Comparison of ENCODE assay signal across 11 mouse cellular contexts in genomic region chr12:73764649-73765525, GRCm38 (mm10).
DNase-seq lines count a peak whose midpoint lies in the region; ATAC-seq and TF ChIP-seq lines count a peak whose summit lies in the region.
"Had no signal": no experiment of that assay in that cellular context is flagged by ENCODE, and none has a peak within 500 bp of the region (broad histone marks: within the 10 kb centered on the region; RNA-seq: fewer than 3 reads in every experiment).

No protein-coding gene starts in this region.

- no peaks in the 10 kb centered on the region; the same call in 1 of the 2 replicates for H3K36me3 ChIP-seq in intestine, postnatal 0 days (ENCODE audit: control insufficient read depth, insufficient read depth)
- H3K36me3 ChIP-seq in intestine, embryonic 16.5 days (ENCODE audit: control insufficient read depth, insufficient read depth, low read length), result no peaks in the 10 kb centered on the region
- H3K36me3 ChIP-seq in embryonic facial prominence, embryonic 14.5 days (ENCODE audit: control insufficient read depth, insufficient read depth, low read length), result no peaks in the 10 kb centered on the region
- H3K36me3 ChIP-seq: hindbrain, embryonic 15.5 days had no signal

- 50% methylated on average over 15 of the region's 15 CpGs for WGBS in intestine, postnatal 0 days
- 52% methylated on average over 15 of the region's 15 CpGs for WGBS in intestine, embryonic 16.5 days
- WGBS in embryonic facial prominence, embryonic 14.5 days, result 54% methylated on average over 15 of the region's 15 CpGs

- no peaks in the 10 kb centered on the region for H3K4me1 ChIP-seq in intestine, postnatal 0 days (replicated peaks; ENCODE audit: control insufficient read depth, insufficient read depth, low read length)
- H3K4me1 ChIP-seq in intestine, embryonic 16.5 days (ENCODE audit: control insufficient read depth, insufficient read depth, low read length), result peaks cover 6% of the 10 kb centered on the region
- H3K4me1 ChIP-seq in embryonic facial prominence, embryonic 14.5 days (ENCODE audit: control insufficient read depth, insufficient read depth, low read length), result peaks cover 8% of the 10 kb centered on the region; the same call in 1 of the 2 replicates

- ATAC-seq in intestine, postnatal 0 days, result peak; percentile 43; the same call in 1 of the 2 replicates
- no peak for ATAC-seq in intestine, embryonic 16.5 days
- peak; percentile 16 for ATAC-seq in CD4-positive, CD25-positive, alpha-beta regulatory T cell, adult 4 months
- ATAC-seq in embryonic facial prominence, embryonic 14.5 days (ENCODE audit: low read depth), result peak; percentile 88

- no peak for TF ChIP-seq CTCF in intestine, postnatal 0 days (IDR thresholded peaks at IDR 0.05; ENCODE audit: low read depth)

- DNase-seq in embryonic facial prominence, embryonic 14.5 days (ENCODE audit: low spot score), result peak; percentile 79
- peak; percentile 26 for DNase-seq in kidney, postnatal 14 days
- DNase-seq in ovary, postnatal 36 days (ENCODE audit: low spot score), result no peak
- no peak for DNase-seq in layer of hippocampus, postnatal 10 days (ENCODE audit: low spot score in 2 of 2)
- DNase-seq in thymus, adult 18-20 months, result no peak
- DNase-seq: cerebellum, adult 11 months; midbrain, embryonic 14.5 days had no signal

- H3K9me3 ChIP-seq in intestine, postnatal 0 days (ENCODE audit: control insufficient read depth), result no peaks in the 10 kb centered on the region
- H3K9me3 ChIP-seq in intestine, embryonic 16.5 days (ENCODE audit: control insufficient read depth, low read length), result no peaks in the 10 kb centered on the region
- no peaks in the 10 kb centered on the region for H3K9me3 ChIP-seq in embryonic facial prominence, embryonic 14.5 days (ENCODE audit: control insufficient read depth, low read length)
- H3K9me3 ChIP-seq: hindbrain, embryonic 15.5 days had no signal

- no peak overlapping the region for H3K27ac ChIP-seq in intestine, postnatal 0 days (ENCODE audit: low read depth, low read length)
- H3K27ac ChIP-seq in intestine, embryonic 16.5 days (ENCODE audit: low read length), result no peak overlapping the region; the same call in 1 of the 2 replicates
- H3K27ac ChIP-seq in embryonic facial prominence, embryonic 14.5 days (replicated peaks; ENCODE audit: low read depth, low read length), result peak overlapping the region; percentile 46; the same call in 1 of the 2 replicates
- H3K27ac ChIP-seq: hindbrain, embryonic 15.5 days had no signal

- H3K4me3 ChIP-seq in intestine, postnatal 0 days (ENCODE audit: low read depth, low read length), result no peak overlapping the region
- no peak overlapping the region for H3K4me3 ChIP-seq in intestine, embryonic 16.5 days (ENCODE audit: low read length)
- no peak overlapping the region for H3K4me3 ChIP-seq in embryonic facial prominence, embryonic 14.5 days (ENCODE audit: low read depth, low read length)
- H3K4me3 ChIP-seq: hindbrain, embryonic 15.5 days had no signal

- H3K27me3 ChIP-seq in intestine, postnatal 0 days (replicated peaks; ENCODE audit: control insufficient read depth, insufficient read depth, low read length), result no peaks in the 10 kb centered on the region
- H3K27me3 ChIP-seq in intestine, embryonic 16.5 days (replicated peaks; ENCODE audit: control insufficient read depth, insufficient read depth, low read length), result no peaks in the 10 kb centered on the region
- H3K27me3 ChIP-seq in embryonic facial prominence, embryonic 14.5 days (replicated peaks; ENCODE audit: control insufficient read depth, insufficient read depth, low read length), result no peaks in the 10 kb centered on the region
- H3K27me3 ChIP-seq: hindbrain, embryonic 15.5 days had no signal

- no peak overlapping the region for H3K9ac ChIP-seq in intestine, postnatal 0 days (ENCODE audit: low read depth, low read length)
- H3K9ac ChIP-seq in intestine, embryonic 16.5 days (ENCODE audit: low read depth, low read length), result no peak overlapping the region
- H3K9ac ChIP-seq in embryonic facial prominence, embryonic 14.5 days (ENCODE audit: low read depth, low read length), result no peak overlapping the region
- H3K9ac ChIP-seq: hindbrain, embryonic 15.5 days had no signal

- no peak overlapping the region for H3K4me2 ChIP-seq in intestine, postnatal 0 days (replicated peaks; ENCODE audit: low read depth)
- H3K4me2 ChIP-seq in intestine, embryonic 16.5 days (ENCODE audit: low read depth, low read length), result no peak overlapping the region
- H3K4me2 ChIP-seq in embryonic facial prominence, embryonic 14.5 days (ENCODE audit: low read depth, low read length), result no peak overlapping the region
- H3K4me2 ChIP-seq: hindbrain, embryonic 15.5 days had no signal

Comparison
In these comparisons a context has a peak if more than half of its experiments do, and no peak if none do; other contexts are left out.
1. DNase-seq: peak in embryonic facial prominence, embryonic 14.5 days (single experiment) and kidney, postnatal 14 days (single experiment); none in ovary, postnatal 36 days (single experiment), layer of hippocampus, postnatal 10 days (0 of 2) and thymus, adult 18-20 months (0 of 2).